Mouse (Mus musculus): Measurements from ENCODE around the gene Asb5.
"Not testable (repeated sequence)": the region's sequence is repeated elsewhere in the genome, so short reads cannot be mapped to it uniquely, and the experiment has no call there.

The Asb5 gene

GRCm38 (mm10) chr8:54537285-54537684, 7.9 kb downstream of the Asb5 start:
- DNase-seq (ENCODE audit: low spot score in 2 of 2): no peak

GRCm38 (mm10) chr8:54541331-54541730, 12.0 kb downstream of the Asb5 start:
- DNase-seq (ENCODE audit: low spot score in 2 of 2): no peak

- DNase-seq (ENCODE audit: low spot score in 2 of 2): no peak
Measured at GRCm38 (mm10) chr8:54548383-54548782, 19.0 kb downstream of the Asb5 start.

GRCm38 (mm10) chr8:54550026-54550574, 20.7 kb downstream of the Asb5 start:
- DNase-seq (ENCODE audit: low spot score in 2 of 2): no peak

- DNase-seq (ENCODE audit: low spot score in 2 of 2): no peak
Measured at GRCm38 (mm10) chr8:54554921-54555320, 25.5 kb downstream of the Asb5 start.

GRCm38 (mm10) chr8:54562137-54562536, 32.8 kb downstream of the Asb5 start:
- DNase-seq (ENCODE audit: low spot score in 2 of 2): peak; percentile 14 to 29

- no peak for DNase-seq (ENCODE audit: low spot score in 2 of 2)
Measured at GRCm38 (mm10) chr8:54565181-54565580, 35.8 kb downstream of the Asb5 start.

- DNase-seq (ENCODE audit: low spot score in 2 of 2): no peak
Measured at GRCm38 (mm10) chr8:54565603-54566260, 36.4 kb downstream of the Asb5 start.

- no peak for DNase-seq (ENCODE audit: low spot score in 2 of 2)
Measured at GRCm38 (mm10) chr8:54567168-54567567, 37.8 kb downstream of the Asb5 start.

GRCm38 (mm10) chr8:54570618-54571609, 41.5 kb downstream of the Asb5 start:
- DNase-seq (ENCODE audit: low spot score in 2 of 2): no peak

GRCm38 (mm10) chr8:54581436-54581835, 52.1 kb downstream of the Asb5 start:
- no peak for DNase-seq (ENCODE audit: low spot score in 2 of 2)

GRCm38 (mm10) chr8:54582886-54583285, 53.5 kb downstream of the Asb5 start:
- DNase-seq (ENCODE audit: low spot score in 2 of 2): no peak

- no peak for DNase-seq (ENCODE audit: low spot score in 2 of 2)
Measured at GRCm38 (mm10) chr8:54594634-54595033, 65.3 kb downstream of the Asb5 start.

GRCm38 (mm10) chr8:54596051-54596450, 66.7 kb downstream of the Asb5 start:
- DNase-seq (ENCODE audit: low spot score in 2 of 2): no peak

GRCm38 (mm10) chr8:54596940-54597339, 67.6 kb downstream of the Asb5 start:
- no peak for DNase-seq (ENCODE audit: low spot score in 2 of 2)

- no peak for DNase-seq (ENCODE audit: low spot score in 2 of 2)
Measured at GRCm38 (mm10) chr8:54597386-54597785, 68.0 kb downstream of the Asb5 start.

GRCm38 (mm10) chr8:54600671-54601251, 71.4 kb downstream of the Asb5 start, which contains the start of gene Spata4:
Gene Spata4 (plus strand): TSS chr8:54600781.
- DNase-seq (ENCODE audit: low spot score in 2 of 2): no peak

GRCm38 (mm10) chr8:54603440-54603839, 74.1 kb downstream of the Asb5 start:
- DNase-seq (ENCODE audit: low spot score in 2 of 2): no peak

- no peak for DNase-seq (ENCODE audit: low spot score in 2 of 2)
Measured at GRCm38 (mm10) chr8:54609336-54609735, 80.0 kb downstream of the Asb5 start.

- no peak for DNase-seq (ENCODE audit: low spot score in 2 of 2)
Measured at GRCm38 (mm10) chr8:54610238-54610637, 80.9 kb downstream of the Asb5 start.

GRCm38 (mm10) chr8:54616710-54617109, 87.3 kb downstream of the Asb5 start:
- not testable (repeated sequence) for DNase-seq (ENCODE audit: low spot score in 2 of 2)

Measured in spleen, postnatal 36 days (tissue).